Mouse (Mus musculus) embryonic facial prominence, embryonic 12.5 days (tissue): ENCODE data around the gene Slc27a3. TPM values are rescaled to one million over a fixed set of nuclear protein-coding genes. Genes with fewer than 3 reads are reported as not detected.
"Not testable (repeated sequence)": the region's sequence is repeated elsewhere in the genome, so short reads cannot be mapped to it uniquely, and the experiment has no call there.

ENCODE experiments used
- ATAC-seq: fragments of 200-750 bp; cut with Nextera tagmentation; 2 replicates; pipeline ENCODE4 v1.8.0; 2017; ENCODE audit not compliant: insufficient number of reproducible peaks, insufficient read depth, low FRiP score, low TSS enrichment
- H3K27ac ChIP-seq: fragments of 300-500 bp; sonication (generic); 2 replicates; pipeline ENCODE4 v1.5.1; 2016; ENCODE audit warnings: mild to moderate bottlenecking
- H3K27me3 ChIP-seq: fragments of 300-500 bp; sonication (generic); 2 replicates; pipeline ENCODE4 v1.6.1; 2016; ENCODE audit warnings: mild to moderate bottlenecking, moderate library complexity
- H3K36me3 ChIP-seq: fragments of 300-500 bp; sonication (generic); 2 replicates; pipeline ENCODE4 v1.6.1; 2016; ENCODE audit warnings: mild to moderate bottlenecking
- H3K4me1 ChIP-seq: fragments of 300-500 bp; sonication (generic); 2 replicates; pipeline ENCODE4 v1.6.1; 2016
- H3K4me2 ChIP-seq: fragments of 300-500 bp; sonication (generic); replicated peaks from 2 replicates; pipeline ENCODE4 v1.6.1; 2016; ENCODE audit warnings: mild to moderate bottlenecking, moderate library complexity
- H3K4me3 ChIP-seq: fragments of 300-500 bp; sonication (generic); 2 replicates; pipeline ENCODE4 v1.5.1; 2016; ENCODE audit warnings: mild to moderate bottlenecking
- H3K9ac ChIP-seq: fragments of 300-500 bp; sonication (generic); 2 replicates; pipeline ENCODE4 v1.6.1; 2016; ENCODE audit warnings: mild to moderate bottlenecking, moderate library complexity
- H3K9me3 ChIP-seq: fragments of 300-500 bp; sonication (generic); 2 replicates; pipeline ENCODE4 v1.6.1; 2016; ENCODE audit warnings: mild to moderate bottlenecking, moderate library complexity
- whole genome bisulfite sequencing: fragments of 180-500 bp; shearing (Covaris S2); methylation state at CpG from one replicate; pipeline ENCODE4 v1.1.7; 2016; 5-methylcytosine and 5-hydroxymethylcytosine counted together
- polyA plus RNA-seq: library from polyadenylated mRNA; unstranded; fragments of >200 nt; fragmentation: Nextera tagmentation; extraction: Ambion mirVana; gene quantifications from 2 replicates; pipeline ENCODE4 v1.2.1, GENCODE M21; 2016

Gene Slc27a3
- polyA plus RNA-seq, 1 experiment from 2014 or later = 44.8 TPM

GRCm38 (mm10) chr3:90373432-90374028 is 16.2 kb downstream of the Slc27a3 start:
- no peak overlapping the region for H3K4me3 ChIP-seq
- ATAC-seq = no peak; the same call in 1 of the 2 replicates
- H3K27me3 ChIP-seq = no peaks in the 10 kb centered on the region
- 35% methylated on average over 4 of the region's 4 CpGs for WGBS
- no peaks in the 10 kb centered on the region for H3K9me3 ChIP-seq
- no peak overlapping the region for H3K4me2 ChIP-seq
- no peak overlapping the region for H3K27ac ChIP-seq
- H3K36me3 ChIP-seq = no peaks in the 10 kb centered on the region
- no peaks in the 10 kb centered on the region for H3K4me1 ChIP-seq
- no peak overlapping the region for H3K9ac ChIP-seq

GRCm38 (mm10) chr3:90372817-90373216 is 16.9 kb downstream of the Slc27a3 start:
- Histone ChIP-seq H3K9me3 (no peaks in the 10 kb centered on the region), H3K4me3 (no peak overlapping the region), H3K36me3 (no peaks in the 10 kb centered on the region), H3K27me3 (no peaks in the 10 kb centered on the region), H3K9ac (no peak overlapping the region), H3K4me1 (no peaks in the 10 kb centered on the region), H3K27ac (no peak overlapping the region), H3K4me2 (no peak overlapping the region)
- WGBS = 67% methylated on average over 5 of the region's 5 CpGs
- ATAC-seq = no peak

- Histone ChIP-seq H3K36me3 (no peaks in the 10 kb centered on the region), H3K27ac (no peak overlapping the region), H3K4me3 (no peak overlapping the region), H3K4me1 (no peaks in the 10 kb centered on the region), H3K4me2 (no peak overlapping the region), H3K27me3 (no peaks in the 10 kb centered on the region), H3K9me3 (no peaks in the 10 kb centered on the region), H3K9ac (no peak overlapping the region)
- ATAC-seq = no peak
- 74% methylated on average over 7 of the region's 7 CpGs for WGBS
These were observed 17.9 kb downstream of the Slc27a3 start for GRCm38 (mm10) chr3:90371857-90372256.

- no peak overlapping the region for H3K4me3 ChIP-seq
- no peak overlapping the region for H3K9ac ChIP-seq
- no peak overlapping the region for H3K4me2 ChIP-seq
- H3K36me3 ChIP-seq = no peaks in the 10 kb centered on the region
- no peak overlapping the region for H3K27ac ChIP-seq
- no peaks in the 10 kb centered on the region for H3K27me3 ChIP-seq
- WGBS = 52% methylated on average over 2 of the region's 2 CpGs
- no peaks in the 10 kb centered on the region for H3K4me1 ChIP-seq
- no peaks in the 10 kb centered on the region for H3K9me3 ChIP-seq
- ATAC-seq = no peak
These were observed 20.7 kb downstream of the Slc27a3 start for GRCm38 (mm10) chr3:90369041-90369440.

- ATAC-seq = no peak
- no peak overlapping the region for H3K27ac ChIP-seq
- no peak overlapping the region for H3K9ac ChIP-seq
- H3K27me3 ChIP-seq = no peaks in the 10 kb centered on the region
- H3K36me3 ChIP-seq = peaks cover 7% of the 10 kb centered on the region; the same call in 1 of the 2 replicates
- H3K9me3 ChIP-seq = no peaks in the 10 kb centered on the region
- WGBS = 91% methylated on average over 5 of the region's 5 CpGs
- H3K4me3 ChIP-seq = no peak overlapping the region
- H3K4me1 ChIP-seq = no peaks in the 10 kb centered on the region
- no peak overlapping the region for H3K4me2 ChIP-seq
These were observed 22.6 kb downstream of the Slc27a3 start for GRCm38 (mm10) chr3:90367001-90367632.

- 84% methylated on average over 2 of the region's 2 CpGs for WGBS
- no peak overlapping the region for H3K4me3 ChIP-seq
- H3K27me3 ChIP-seq = no peaks in the 10 kb centered on the region
- no peak overlapping the region for H3K4me2 ChIP-seq
- peaks cover 34% of the 10 kb centered on the region for H3K36me3 ChIP-seq
- H3K9ac ChIP-seq = no peak overlapping the region
- ATAC-seq = no peak
- no peak overlapping the region for H3K27ac ChIP-seq
- no peaks in the 10 kb centered on the region for H3K9me3 ChIP-seq
- no peaks in the 10 kb centered on the region for H3K4me1 ChIP-seq
These were observed 27.4 kb downstream of the Slc27a3 start for GRCm38 (mm10) chr3:90362346-90362745.

- no peak for ATAC-seq
- no peak overlapping the region for H3K4me2 ChIP-seq
- H3K9me3 ChIP-seq = no peaks in the 10 kb centered on the region
- 97% methylated on average over 4 of the region's 4 CpGs for WGBS
- no peaks in the 10 kb centered on the region for H3K27me3 ChIP-seq
- peaks cover 40% of the 10 kb centered on the region for H3K36me3 ChIP-seq
- no peak overlapping the region for H3K27ac ChIP-seq
- H3K4me3 ChIP-seq = no peak overlapping the region
- no peak overlapping the region for H3K9ac ChIP-seq
- no peaks in the 10 kb centered on the region for H3K4me1 ChIP-seq
These were observed 28.3 kb downstream of the Slc27a3 start for GRCm38 (mm10) chr3:90361476-90361875.

- Histone ChIP-seq H3K4me2 (no peak overlapping the region), H3K9ac (no peak overlapping the region), H3K4me3 (no peak overlapping the region), H3K36me3 (peaks cover 61% of the 10 kb centered on the region), H3K4me1 (no peaks in the 10 kb centered on the region), H3K9me3 (no peaks in the 10 kb centered on the region), H3K27me3 (no peaks in the 10 kb centered on the region), H3K27ac (no peak overlapping the region)
- no peak for ATAC-seq
- 95% methylated on average over 1 of the region's 1 CpGs for WGBS
These were observed 30.5 kb downstream of the Slc27a3 start for GRCm38 (mm10) chr3:90359230-90359629.

- no peak overlapping the region for H3K4me2 ChIP-seq
- no peaks in the 10 kb centered on the region for H3K4me1 ChIP-seq
- no peaks in the 10 kb centered on the region for H3K9me3 ChIP-seq
- no peak for ATAC-seq
- 94% methylated on average over 7 of the region's 7 CpGs for WGBS
- H3K4me3 ChIP-seq = no peak overlapping the region
- no peaks in the 10 kb centered on the region for H3K27me3 ChIP-seq
- peaks cover 74% of the 10 kb centered on the region for H3K36me3 ChIP-seq
- no peak overlapping the region for H3K9ac ChIP-seq
- no peak overlapping the region for H3K27ac ChIP-seq
These were observed 31.8 kb downstream of the Slc27a3 start for GRCm38 (mm10) chr3:90357959-90358358.

- Histone ChIP-seq H3K27ac (no peak overlapping the region), H3K9me3 (no peaks in the 10 kb centered on the region), H3K4me2 (no peak overlapping the region), H3K36me3 (peaks cover 56% of the 10 kb centered on the region), H3K4me3 (no peak overlapping the region), H3K27me3 (no peaks in the 10 kb centered on the region), H3K4me1 (no peaks in the 10 kb centered on the region), H3K9ac (no peak overlapping the region)
- 96% methylated on average over 4 of the region's 4 CpGs for WGBS
- ATAC-seq = no peak
These were observed 41.9 kb downstream of the Slc27a3 start for GRCm38 (mm10) chr3:90347847-90348246.

- H3K36me3 ChIP-seq = peaks cover 33% of the 10 kb centered on the region
- H3K4me1 ChIP-seq, H3K27ac ChIP-seq, H3K9me3 ChIP-seq, H3K9ac ChIP-seq, H3K27me3 ChIP-seq, H3K4me2 ChIP-seq, H3K4me3 ChIP-seq, ATAC-seq: not testable (repeated sequence)
- 68% methylated on average over 2 of the region's 2 CpGs for WGBS
These were observed 46.9 kb downstream of the Slc27a3 start for GRCm38 (mm10) chr3:90342853-90343252.

- Histone ChIP-seq H3K9me3 (no peaks in the 10 kb centered on the region), H3K36me3 (peaks cover 17% of the 10 kb centered on the region), H3K4me3 (no peak overlapping the region), H3K27me3 (no peaks in the 10 kb centered on the region), H3K4me2 (no peak overlapping the region), H3K4me1 (no peaks in the 10 kb centered on the region), H3K27ac (no peak overlapping the region), H3K9ac (no peak overlapping the region)
- no peak for ATAC-seq
These were observed 49.6 kb downstream of the Slc27a3 start for GRCm38 (mm10) chr3:90340177-90340576.
